Mouse (Mus musculus) stomach, embryonic 16.5 days (tissue): ENCODE data around the gene Fdx1l. TPM values are rescaled to one million over a fixed set of nuclear protein-coding genes. Genes with fewer than 3 reads are reported as not detected.

Experiments used
- ATAC-seq: fragments of 200-750 bp; cut with Nextera tagmentation; 2 replicates; pipeline ENCODE4 v1.8.0; 2017; ENCODE audit warnings: moderate number of reproducible peaks, moderate TSS enrichment; ENCODE audit not compliant: insufficient read depth, low FRiP score
- H3K27ac ChIP-seq: fragments of 300-500 bp; sonication (generic); 2 replicates; pipeline ENCODE4 v1.5.1; 2014; ENCODE audit warnings: low read length
- H3K27me3 ChIP-seq: fragments of 300-500 bp; sonication (generic); 2 replicates; pipeline ENCODE4 v1.6.1; 2014; ENCODE audit warnings: low read length, control low read depth, mixed read lengths; ENCODE audit not compliant: control insufficient read depth, insufficient read depth
- H3K36me3 ChIP-seq: fragments of 300-500 bp; sonication (generic); 2 replicates; pipeline ENCODE4 v1.6.1; 2014; ENCODE audit warnings: low read length; ENCODE audit not compliant: control insufficient read depth, insufficient read depth
- H3K4me1 ChIP-seq: fragments of 300-500 bp; sonication (generic); 2 replicates; pipeline ENCODE4 v1.6.1; 2014; ENCODE audit warnings: low read length, control low read depth, mixed read lengths; ENCODE audit not compliant: control insufficient read depth, insufficient read depth
- H3K4me2 ChIP-seq: fragments of 300-500 bp; sonication (generic); 2 replicates; pipeline ENCODE4 v1.6.1; 2014; ENCODE audit warnings: low read depth, low read length, mixed read lengths
- H3K4me3 ChIP-seq: fragments of 300-500 bp; sonication (generic); replicated peaks from 2 replicates; pipeline ENCODE4 v1.5.1; 2014; ENCODE audit warnings: mild to moderate bottlenecking, low read length
- H3K9ac ChIP-seq: fragments of 300-500 bp; sonication (generic); 2 replicates; pipeline ENCODE4 v1.6.1; 2014; ENCODE audit warnings: low read length
- H3K9me3 ChIP-seq: fragments of 300-500 bp; sonication (generic); replicated peaks from 2 replicates; pipeline ENCODE4 v1.6.1; 2016; ENCODE audit warnings: low read length, control low read depth; ENCODE audit not compliant: control insufficient read depth
- WGBS: fragments of 180-500 bp; shearing (Covaris S2); extraction: QIAGEN DNeasy Blood & Tissue Kit; methylation state at CpG from one replicate; pipeline ENCODE4 v1.1.7; 2014; 5-methylcytosine and 5-hydroxymethylcytosine counted together
- polyA plus RNA-seq: library from polyadenylated mRNA; unstranded; fragments of >200 nt; fragmentation: Nextera tagmentation; extraction: Ambion mirVana; gene quantifications from 2 replicates; pipeline ENCODE4 v1.2.1, GENCODE M21; 2015

The Fdx1l gene
- polyA plus RNA-seq, 1 experiment from 2014 or later: 49.7 TPM

DNA sequence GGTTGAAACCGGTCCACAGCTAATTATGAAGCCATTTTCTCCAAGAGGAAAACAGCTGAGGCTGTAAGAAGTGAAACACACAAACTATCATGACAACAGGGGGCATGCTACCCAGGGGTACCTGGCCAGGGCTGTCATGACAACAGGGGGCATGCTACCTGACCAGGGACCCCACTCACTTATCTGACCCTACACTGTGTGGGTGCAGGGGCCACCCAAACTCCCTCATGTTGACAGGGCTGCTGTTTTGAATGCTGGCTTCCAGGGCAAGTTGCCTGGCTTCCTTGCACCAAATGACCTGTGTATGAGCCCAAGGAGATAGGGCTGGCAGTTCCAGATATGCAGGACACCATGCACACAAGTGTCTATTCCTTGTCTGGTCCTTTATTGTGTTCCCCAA, 17.1 kb upstream of the Fdx1l start:
- H3K27me3 ChIP-seq: no peaks in the 10 kb centered on the region
- no peak for ATAC-seq
- H3K4me3 ChIP-seq: peak overlapping the region; percentile 68
- 83% methylated on average over 1 of the region's 1 CpGs for WGBS
- peak overlapping the region; percentile 74 for H3K9ac ChIP-seq
- H3K4me1 ChIP-seq: peaks cover 15% of the 10 kb centered on the region
- peak overlapping the region; percentile 90 for H3K4me2 ChIP-seq
- no peaks in the 10 kb centered on the region for H3K9me3 ChIP-seq
- H3K36me3 ChIP-seq: 0 out of 2 replicates have a peak, but pooled peaks cover 11% of the 10 kb centered on the region
- H3K27ac ChIP-seq: no peak overlapping the region

DNA sequence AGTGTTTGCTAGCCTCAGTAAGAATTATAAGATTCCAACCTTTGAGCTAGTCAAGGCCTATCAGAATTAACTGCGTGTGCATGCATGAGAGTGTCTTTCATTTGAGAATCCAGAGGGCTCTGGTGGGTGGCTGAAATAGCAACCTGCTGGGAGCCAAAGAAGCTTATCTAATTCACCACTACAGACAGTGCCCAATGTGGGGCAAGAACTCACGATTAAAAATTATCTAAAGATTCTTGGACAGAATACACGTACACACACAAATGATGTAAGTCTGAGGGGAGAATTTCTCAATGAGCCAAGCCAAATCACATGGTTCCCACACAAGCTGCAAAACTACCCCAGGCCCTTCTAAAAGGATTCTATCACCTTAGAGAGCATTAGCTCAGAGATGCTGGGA, 9.9 kb upstream of the Fdx1l start:
- Histone ChIP-seq H3K27ac (no peak overlapping the region), H3K4me2 (no peak overlapping the region), H3K9ac (no peak overlapping the region), H3K9me3 (no peaks in the 10 kb centered on the region), H3K27me3 (no peaks in the 10 kb centered on the region), H3K4me1 (no peaks in the 10 kb centered on the region), H3K36me3 (peaks cover 34% of the 10 kb centered on the region), H3K4me3 (no peak overlapping the region)
- WGBS: 84% methylated on average over 3 of the region's 3 CpGs
- no peak for ATAC-seq

DNA sequence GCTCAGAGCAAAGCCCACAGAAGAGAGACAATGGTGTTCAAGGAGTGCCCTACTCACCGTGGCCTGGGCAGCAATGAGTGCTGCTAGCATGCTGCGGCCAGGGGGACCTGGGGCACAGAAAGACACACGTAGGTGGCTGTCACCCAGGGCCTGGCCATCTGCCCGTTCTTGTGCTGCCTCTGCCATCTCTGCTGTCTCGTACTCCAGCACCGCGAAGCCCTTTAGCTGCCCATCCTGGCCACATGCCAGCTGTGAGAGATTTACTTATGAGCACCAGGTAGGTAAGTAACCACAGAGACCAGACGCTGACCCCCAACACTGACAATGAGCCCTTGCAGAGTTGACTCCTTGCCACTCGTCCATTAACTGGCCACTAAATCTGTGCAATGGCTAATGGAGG, 7.7 kb upstream of the Fdx1l start:
- Histone ChIP-seq H3K4me1 (no peaks in the 10 kb centered on the region), H3K9me3 (no peaks in the 10 kb centered on the region), H3K27me3 (no peaks in the 10 kb centered on the region), H3K4me2 (no peak overlapping the region), H3K27ac (no peak overlapping the region), H3K4me3 (no peak overlapping the region), H3K9ac (no peak overlapping the region), H3K36me3 (peaks cover 43% of the 10 kb centered on the region)
- 83% methylated on average over 9 of the region's 9 CpGs for WGBS
- ATAC-seq: no peak

DNA sequence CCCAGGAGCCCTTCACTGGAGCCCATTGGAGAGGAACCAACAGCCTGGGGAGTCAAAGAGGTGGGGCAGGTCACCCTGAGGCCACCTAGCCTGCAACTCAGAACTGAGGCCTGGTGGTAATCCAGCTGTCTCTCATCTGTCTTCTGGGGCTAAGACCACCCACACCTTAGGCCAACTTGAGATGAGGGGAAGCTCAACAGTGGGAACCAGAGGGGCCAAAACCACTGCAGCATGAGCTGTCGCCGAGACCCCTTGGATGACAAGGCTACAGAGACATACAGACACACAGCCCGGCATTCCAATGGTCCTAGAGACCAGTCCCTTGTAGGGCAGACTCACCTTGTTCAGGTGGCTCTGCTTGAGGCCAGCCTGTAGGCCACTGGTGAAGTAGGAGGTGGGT, 2.2 kb upstream of the Fdx1l start:
- Histone ChIP-seq H3K4me3 (no peak overlapping the region), H3K4me1 (peaks cover 6% of the 10 kb centered on the region), H3K4me2 (no peak overlapping the region), H3K36me3 (peaks cover 44% of the 10 kb centered on the region), H3K27me3 (no peaks in the 10 kb centered on the region), H3K9me3 (no peaks in the 10 kb centered on the region), H3K9ac (no peak overlapping the region), H3K27ac (no peak overlapping the region)
- WGBS: 85% methylated on average over 3 of the region's 3 CpGs
- no peak for ATAC-seq

DNA sequence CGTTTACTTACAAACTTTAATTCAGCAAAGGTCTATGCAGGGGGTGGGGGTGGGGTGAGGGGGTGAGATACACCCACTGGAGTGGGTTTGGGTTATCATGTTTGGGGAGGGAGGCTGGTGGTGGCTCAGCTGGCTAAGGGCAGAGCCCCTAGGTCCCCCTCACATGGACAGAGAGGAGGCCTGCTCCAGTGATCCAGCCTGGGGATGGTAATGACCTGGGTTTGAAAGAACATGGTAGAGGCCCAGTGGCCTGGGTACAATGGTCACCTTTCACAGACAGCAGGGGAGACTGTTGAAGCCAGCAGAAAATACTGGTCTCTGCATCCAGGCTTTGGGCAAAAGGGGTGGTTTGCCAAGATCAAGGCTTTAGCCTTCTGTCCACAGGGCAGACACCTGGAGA, 759 bp upstream of the Fdx1l start:
- Histone ChIP-seq H3K9ac (0 out of 2 replicates have a peak overlapping the region, but pooled peaks have one; percentile 12), H3K27me3 (no peaks in the 10 kb centered on the region), H3K4me1 (peaks cover 6% of the 10 kb centered on the region), H3K4me2 (no peak overlapping the region), H3K9me3 (no peaks in the 10 kb centered on the region), H3K4me3 (no peak overlapping the region), H3K36me3 (peaks cover 30% of the 10 kb centered on the region), H3K27ac (no peak overlapping the region)
- 82% methylated on average over 1 of the region's 1 CpGs for WGBS
- ATAC-seq: no peak

DNA sequence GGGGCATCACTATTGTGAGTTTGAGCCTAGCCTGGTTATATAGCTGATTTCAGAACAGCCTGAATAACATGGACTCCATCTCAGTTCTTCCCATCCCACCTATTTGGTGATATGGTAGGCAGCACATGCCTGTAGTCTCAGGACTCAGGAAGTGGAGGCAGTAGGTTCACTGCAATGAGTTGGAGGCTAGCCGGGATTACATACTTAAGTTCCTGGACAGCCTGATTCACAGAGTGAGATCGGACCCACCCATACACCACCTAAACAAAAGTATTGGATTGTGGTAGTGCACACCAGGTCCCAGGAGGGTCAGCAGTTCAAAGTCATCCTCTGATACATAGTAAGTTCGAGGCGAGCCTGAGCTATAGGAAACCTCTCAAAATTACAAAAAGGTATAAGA, 773 bp downstream of the Fdx1l start:
- no peaks in the 10 kb centered on the region for H3K9me3 ChIP-seq

DNA sequence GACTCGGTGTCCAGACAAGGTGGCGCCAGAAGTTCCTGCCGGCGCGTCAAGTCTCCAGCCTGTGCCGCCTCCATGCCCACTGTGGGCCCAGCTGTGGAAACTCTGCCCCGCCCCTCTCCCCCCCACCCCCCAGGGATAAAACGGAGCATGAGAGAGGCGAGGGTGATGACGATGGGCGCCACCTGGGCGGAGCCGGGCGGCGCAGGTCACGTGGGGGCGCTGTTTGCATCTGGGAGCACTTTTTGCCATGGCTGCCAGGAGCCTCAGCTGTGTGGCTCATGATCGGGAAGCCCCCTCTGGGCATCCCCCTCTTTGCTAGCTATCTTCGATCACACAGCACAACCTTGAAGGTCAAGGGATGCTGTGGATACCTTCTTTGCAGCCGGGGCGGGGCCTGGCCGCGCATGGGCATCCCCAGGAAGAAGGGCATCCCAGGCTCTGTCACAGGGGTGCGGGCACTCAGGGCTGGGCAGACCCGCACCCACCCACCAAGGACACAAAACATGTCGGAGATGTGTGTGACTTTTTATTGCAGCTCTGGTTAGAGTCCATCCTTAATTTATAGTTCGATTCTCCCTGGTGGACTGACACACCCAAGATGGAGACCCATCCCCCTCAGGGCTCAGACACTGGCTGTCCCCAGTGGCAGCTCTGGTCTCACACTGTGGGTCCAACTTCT, 6.3 kb downstream of the Fdx1l start, which contains the start of gene Zglp1:
Gene Zglp1 (minus strand): TSS at position 88 of the 679 bp plus-strand sequence.
- Histone ChIP-seq H3K9me3 (no peaks in the 10 kb centered on the region), H3K9ac (no peak within 1 kb of the TSS), H3K4me3 (no peak within 1 kb of the TSS), H3K36me3 (peaks cover 3% of the 10 kb centered on the region; the same call in 1 of the 2 replicates), H3K27ac (no peak within 1 kb of the TSS), H3K4me1 (no peaks in the 10 kb centered on the region), H3K27me3 (no peaks in the 10 kb centered on the region), H3K4me2 (no peak within 1 kb of the TSS)
- WGBS: 85% methylated on average over 27 of the region's 27 CpGs
- ATAC-seq: no peak

More for the DNA sequence above, 773 bp downstream of the Fdx1l start:
- 9% methylated on average over 4 of the region's 4 CpGs for WGBS
- peak overlapping the region; percentile 63; the same call in 1 of the 2 replicates for H3K27ac ChIP-seq
- H3K4me3 ChIP-seq: peak overlapping the region; percentile 69
- peak overlapping the region; percentile 78 for H3K4me2 ChIP-seq
- H3K9ac ChIP-seq: peak overlapping the region; percentile 88
- no peaks in the 10 kb centered on the region for H3K27me3 ChIP-seq
- peaks cover 6% of the 10 kb centered on the region for H3K4me1 ChIP-seq
- ATAC-seq: peak; percentile 8; the same call in 1 of the 2 replicates
- peaks cover 20% of the 10 kb centered on the region; the same call in 1 of the 2 replicates for H3K36me3 ChIP-seq

DNA sequence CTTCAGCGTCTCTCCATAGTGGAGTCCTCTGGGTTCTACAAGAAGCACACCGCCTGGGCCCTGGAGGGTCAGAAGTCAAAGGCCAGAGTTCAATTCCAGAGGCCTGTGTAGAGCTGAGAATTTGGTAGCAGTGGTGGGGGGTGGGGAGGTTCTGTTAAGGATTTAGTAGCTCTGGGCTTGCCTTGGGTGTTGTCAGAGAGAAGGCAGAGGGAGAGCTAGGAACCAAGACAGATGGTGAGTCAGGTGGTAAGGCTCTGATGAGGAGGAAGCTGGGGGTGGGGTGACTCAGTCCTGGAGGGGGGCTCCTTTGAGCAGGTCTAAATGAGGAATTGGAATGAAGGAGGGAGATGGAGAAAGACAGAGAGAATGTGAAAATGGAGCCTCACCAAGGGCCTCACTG, 10.5 kb downstream of the Fdx1l start:
- no peak overlapping the region for H3K9ac ChIP-seq
- ATAC-seq: no peak
- H3K4me2 ChIP-seq: no peak overlapping the region
- no peaks in the 10 kb centered on the region for H3K9me3 ChIP-seq
- H3K36me3 ChIP-seq: peaks cover 3% of the 10 kb centered on the region; the same call in 1 of the 2 replicates
- H3K4me3 ChIP-seq: no peak overlapping the region
- no peak overlapping the region for H3K27ac ChIP-seq
- H3K4me1 ChIP-seq: no peaks in the 10 kb centered on the region
- no peaks in the 10 kb centered on the region for H3K27me3 ChIP-seq
- WGBS: 97% methylated on average over 2 of the region's 2 CpGs

DNA sequence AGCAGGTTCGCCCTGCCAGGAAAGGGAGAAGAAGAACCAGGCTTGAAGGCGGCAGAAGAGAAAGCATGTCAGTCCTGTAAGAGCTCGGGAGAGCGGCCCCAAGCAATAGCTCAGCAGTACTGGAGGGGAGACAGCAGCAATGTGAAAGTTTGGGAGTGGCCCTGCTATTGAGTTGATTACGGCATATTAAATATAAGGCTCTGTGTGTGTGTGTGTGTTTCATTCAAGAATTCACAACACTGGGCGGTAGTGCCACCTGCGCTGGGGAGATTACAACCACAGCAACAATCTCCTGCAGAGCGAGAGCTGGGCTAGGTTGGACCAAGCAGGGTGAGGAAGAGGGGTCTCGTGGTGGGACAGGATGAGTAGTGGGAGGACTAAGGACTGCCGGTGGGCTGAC, 21.8 kb downstream of the Fdx1l start:
- H3K4me3 ChIP-seq: no peak overlapping the region
- WGBS: 60% methylated on average over 10 of the region's 10 CpGs
- H3K27ac ChIP-seq: no peak overlapping the region
- no peaks in the 10 kb centered on the region for H3K27me3 ChIP-seq
- H3K36me3 ChIP-seq: no peaks in the 10 kb centered on the region
- H3K4me1 ChIP-seq: no peaks in the 10 kb centered on the region
- H3K9me3 ChIP-seq: no peaks in the 10 kb centered on the region
- no peak overlapping the region for H3K9ac ChIP-seq
- ATAC-seq: no peak
- H3K4me2 ChIP-seq: no peak overlapping the region
